Mouse (Mus musculus): Measurements from ENCODE around the gene D10Jhu81e. TPM values are rescaled to one million over a fixed set of nuclear protein-coding genes. Genes with fewer than 3 reads are reported as not detected.

Gene D10Jhu81e
- polyA plus RNA-seq, 1 experiment from 2014 or later, result 18.6 TPM

DNA sequence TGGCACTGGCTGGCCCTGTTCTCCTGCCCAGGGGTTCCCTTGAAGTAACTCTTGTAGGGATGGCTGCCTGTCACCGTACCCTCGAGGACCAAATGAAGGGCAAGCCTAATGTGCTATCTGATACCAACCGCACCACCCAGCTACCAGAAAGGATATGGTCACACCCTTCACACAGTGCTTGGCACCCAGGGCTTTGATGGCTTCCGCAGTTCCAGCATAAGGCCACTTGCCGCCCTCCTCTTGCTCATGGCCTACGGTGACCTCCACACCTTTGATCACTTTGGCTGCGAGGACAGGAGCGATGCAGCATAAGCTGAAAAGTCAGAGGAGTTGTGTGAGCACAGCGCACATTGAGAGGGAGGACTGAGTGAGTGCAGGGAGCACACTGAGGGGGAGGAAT, 6.3 kb downstream of the D10Jhu81e start:
- H3K36me3 ChIP-seq, result peaks cover 58% of the 10 kb centered on the region
- 84% methylated on average over 9 of the region's 9 CpGs for WGBS (ENCODE audit: insufficient replicate concordance)
- no peak overlapping the region for H3K9ac ChIP-seq
- H3K27ac ChIP-seq, result no peak overlapping the region
- no peak overlapping the region for H3K4me3 ChIP-seq (replicated peaks)
- no peak for DNase-seq
- no peak for ATAC-seq (ENCODE audit: low read depth)
- no peaks in the 10 kb centered on the region for H3K9me3 ChIP-seq (replicated peaks)
- peaks cover 14% of the 10 kb centered on the region for H3K4me1 ChIP-seq (replicated peaks)
- no peak overlapping the region for H3K4me2 ChIP-seq
- no peaks in the 10 kb centered on the region for H3K27me3 ChIP-seq

DNA sequence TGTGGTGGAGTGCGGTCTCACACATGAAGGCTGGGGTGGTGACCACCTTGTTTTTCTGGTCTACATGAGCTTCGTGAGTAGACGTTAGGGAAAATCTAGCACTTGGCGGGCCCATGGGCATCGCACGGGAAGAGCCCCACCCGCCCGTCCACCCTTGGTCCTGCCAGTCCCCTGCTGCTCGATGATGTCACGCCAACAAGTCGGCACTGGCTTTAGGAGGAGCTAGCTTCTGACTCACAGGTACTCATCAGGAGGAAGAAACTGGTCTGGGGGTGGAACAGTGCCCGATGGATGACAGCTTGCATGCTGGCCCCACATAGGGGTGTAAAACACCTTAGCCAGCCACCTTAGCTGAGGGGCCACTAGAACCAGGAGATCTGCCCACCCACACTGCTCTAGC, 6.9 kb downstream of the D10Jhu81e start:
- H3K27me3 ChIP-seq, result no peaks in the 10 kb centered on the region
- H3K4me3 ChIP-seq (replicated peaks), result no peak overlapping the region
- ATAC-seq (ENCODE audit: low read depth) (no peak), DNase-seq (no peak)
- WGBS (ENCODE audit: insufficient replicate concordance), result 89% methylated on average over 12 of the region's 12 CpGs
- peaks cover 12% of the 10 kb centered on the region for H3K4me1 ChIP-seq (replicated peaks)
- no peak overlapping the region for H3K9ac ChIP-seq
- no peak overlapping the region for H3K27ac ChIP-seq
- H3K4me2 ChIP-seq, result no peak overlapping the region
- H3K36me3 ChIP-seq, result peaks cover 57% of the 10 kb centered on the region
- H3K9me3 ChIP-seq (replicated peaks), result no peaks in the 10 kb centered on the region

- Histone ChIP-seq H3K9me3 (replicated peaks) (no peaks in the 10 kb centered on the region), H3K27me3 (no peaks in the 10 kb centered on the region), H3K9ac (no peak overlapping the region), H3K27ac (no peak overlapping the region), H3K36me3 (peaks cover 42% of the 10 kb centered on the region), H3K4me3 (replicated peaks) (no peak overlapping the region), H3K4me2 (no peak overlapping the region), H3K4me1 (replicated peaks) (peaks cover 12% of the 10 kb centered on the region)
- ATAC-seq (ENCODE audit: low read depth) (no peak), DNase-seq (no peak)
- 68% methylated on average over 8 of the region's 8 CpGs for WGBS (ENCODE audit: insufficient replicate concordance)
Measured at GRCm38 (mm10) chr10:78161096-78161495, 8.5 kb downstream of the D10Jhu81e start.

GRCm38 (mm10) chr10:78160369-78161095, 9.1 kb downstream of the D10Jhu81e start:
- Histone ChIP-seq H3K36me3 (peaks cover 36% of the 10 kb centered on the region), H3K27me3 (no peaks in the 10 kb centered on the region), H3K4me2 (no peak overlapping the region), H3K9ac (no peak overlapping the region), H3K27ac (peak overlapping the region; percentile 39; the same call in 1 of the 2 replicates), H3K4me1 (replicated peaks) (peaks cover 12% of the 10 kb centered on the region), H3K9me3 (replicated peaks) (no peaks in the 10 kb centered on the region), H3K4me3 (replicated peaks) (no peak overlapping the region)
- ATAC-seq (ENCODE audit: low read depth) (peak; percentile 8; the same call in 1 of the 2 replicates), DNase-seq (no peak)
- WGBS (ENCODE audit: insufficient replicate concordance), result 54% methylated on average over 16 of the region's 16 CpGs

GRCm38 (mm10) chr10:78159906-78160305, 9.7 kb downstream of the D10Jhu81e start:
- ATAC-seq (ENCODE audit: low read depth) (peak; percentile 56), DNase-seq (peak; percentile 62)
- Histone ChIP-seq H3K9ac (peak overlapping the region; percentile 41), H3K9me3 (replicated peaks) (no peaks in the 10 kb centered on the region), H3K36me3 (peaks cover 30% of the 10 kb centered on the region), H3K4me3 (replicated peaks) (no peak overlapping the region), H3K27me3 (no peaks in the 10 kb centered on the region), H3K4me1 (replicated peaks) (peaks cover 12% of the 10 kb centered on the region), H3K4me2 (peak overlapping the region; percentile 57), H3K27ac (no peak overlapping the region)
- 3% methylated on average over 7 of the region's 7 CpGs for WGBS (ENCODE audit: insufficient replicate concordance)

DNA sequence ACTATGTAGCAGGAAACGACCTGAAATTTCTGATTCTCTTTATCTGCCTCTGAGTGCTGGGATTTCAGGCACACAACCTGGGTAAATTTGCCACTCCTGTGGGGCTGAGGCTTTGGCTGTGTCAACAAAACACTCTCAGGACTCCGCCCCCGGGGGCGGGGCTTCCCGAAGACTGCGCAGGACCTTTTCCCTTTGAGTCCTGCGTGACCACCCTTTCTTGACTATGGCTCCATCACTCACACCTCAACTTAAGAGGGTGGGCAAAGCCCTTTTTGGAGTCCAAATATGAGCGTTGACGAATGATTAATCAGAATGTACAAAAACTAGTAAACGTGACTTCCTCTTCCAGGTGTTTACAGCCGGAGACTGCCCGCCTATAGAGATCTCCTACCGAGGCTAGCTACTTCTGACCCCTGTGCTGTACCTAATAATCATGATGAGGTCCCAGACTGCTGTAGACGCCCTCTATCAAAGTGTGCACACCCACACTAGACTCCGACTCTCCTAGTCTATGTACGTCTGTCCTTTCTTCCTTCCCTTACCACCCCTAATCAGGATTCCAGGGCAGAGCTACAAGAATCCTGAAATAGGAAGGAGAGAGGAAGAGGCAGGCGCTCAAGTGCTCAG, 10.2 kb downstream of the D10Jhu81e start:
- peaks cover 25% of the 10 kb centered on the region for H3K36me3 ChIP-seq
- peaks cover 12% of the 10 kb centered on the region for H3K4me1 ChIP-seq (replicated peaks)
- peak overlapping the region; percentile 57 for H3K4me2 ChIP-seq
- peak overlapping the region; percentile 41 for H3K9ac ChIP-seq
- no peak overlapping the region for H3K27ac ChIP-seq
- 11% methylated on average over 17 of the region's 17 CpGs for whole genome bisulfite sequencing (ENCODE audit: insufficient replicate concordance)
- DNase-seq (peak; percentile 42), ATAC-seq (ENCODE audit: low read depth) (peak; percentile 50)
- no peaks in the 10 kb centered on the region for H3K9me3 ChIP-seq (replicated peaks)
- H3K27me3 ChIP-seq, result no peaks in the 10 kb centered on the region
- H3K4me3 ChIP-seq (replicated peaks), result peak overlapping the region; percentile 26

- 77% methylated on average over 15 of the region's 15 CpGs for WGBS (ENCODE audit: insufficient replicate concordance)
- no peak overlapping the region for H3K4me3 ChIP-seq (replicated peaks)
- H3K9ac ChIP-seq, result no peak overlapping the region
- DNase-seq (no peak), ATAC-seq (ENCODE audit: low read depth) (no peak)
- no peaks in the 10 kb centered on the region for H3K9me3 ChIP-seq (replicated peaks)
- peaks cover 15% of the 10 kb centered on the region for H3K36me3 ChIP-seq
- no peaks in the 10 kb centered on the region for H3K27me3 ChIP-seq
- no peak overlapping the region for H3K4me2 ChIP-seq
- peaks cover 12% of the 10 kb centered on the region for H3K4me1 ChIP-seq (replicated peaks)
- no peak overlapping the region for H3K27ac ChIP-seq
Measured at GRCm38 (mm10) chr10:78158041-78158440, 11.5 kb downstream of the D10Jhu81e start.

- Histone ChIP-seq H3K27ac (no peak overlapping the region), H3K9me3 (replicated peaks) (no peaks in the 10 kb centered on the region), H3K36me3 (peaks cover 4% of the 10 kb centered on the region; the same call in 1 of the 2 replicates), H3K4me1 (replicated peaks) (peaks cover 12% of the 10 kb centered on the region), H3K4me2 (no peak overlapping the region), H3K9ac (no peak overlapping the region), H3K27me3 (no peaks in the 10 kb centered on the region), H3K4me3 (replicated peaks) (no peak overlapping the region)
- 61% methylated on average over 6 of the region's 6 CpGs for WGBS (ENCODE audit: insufficient replicate concordance)
- DNase-seq (no peak), ATAC-seq (ENCODE audit: low read depth) (no peak)
Measured at GRCm38 (mm10) chr10:78156926-78157325, 12.7 kb downstream of the D10Jhu81e start.

- Histone ChIP-seq H3K4me3 (replicated peaks) (no peak overlapping the region), H3K27ac (no peak overlapping the region), H3K9ac (no peak overlapping the region), H3K4me2 (no peak overlapping the region), H3K36me3 (no peaks in the 10 kb centered on the region), H3K27me3 (no peaks in the 10 kb centered on the region), H3K9me3 (replicated peaks) (no peaks in the 10 kb centered on the region), H3K4me1 (replicated peaks) (peaks cover 15% of the 10 kb centered on the region)
- DNase-seq (no peak), ATAC-seq (ENCODE audit: low read depth) (no peak)
- 36% methylated on average over 10 of the region's 10 CpGs for WGBS (ENCODE audit: insufficient replicate concordance)
Measured at GRCm38 (mm10) chr10:78148834-78149766, 20.5 kb downstream of the D10Jhu81e start.

GRCm38 (mm10) chr10:78147908-78148441, 21.6 kb downstream of the D10Jhu81e start:
- ATAC-seq (ENCODE audit: low read depth) (no peak), DNase-seq (no peak)
- H3K36me3 ChIP-seq, result no peaks in the 10 kb centered on the region
- H3K9me3 ChIP-seq (replicated peaks), result no peaks in the 10 kb centered on the region
- no peak overlapping the region for H3K27ac ChIP-seq
- no peak overlapping the region for H3K4me3 ChIP-seq (replicated peaks)
- 53% methylated on average over 4 of the region's 4 CpGs for WGBS (ENCODE audit: insufficient replicate concordance)
- H3K4me1 ChIP-seq (replicated peaks), result peaks cover 18% of the 10 kb centered on the region
- H3K4me2 ChIP-seq, result no peak overlapping the region
- H3K9ac ChIP-seq, result no peak overlapping the region
- H3K27me3 ChIP-seq, result no peaks in the 10 kb centered on the region

All from liver, embryonic 13.5 days (tissue).